Mouse (Mus musculus) erythroblast, embryonic 14.5 days (primary cell): ENCODE data around the gene Fam184a.

ENCODE experiments used
- GATA1 ChIP-seq: IDR thresholded peaks from 2 replicates; pipeline ENCODE4 v1.6.1; 2012; ENCODE audit warnings: low read length, inconsistent platforms, mixed read lengths
- TAL1 ChIP-seq: IDR thresholded peaks from 3 replicates; pipeline ENCODE4 v1.6.1; 2012; ENCODE audit warnings: low read length, inconsistent platforms, mixed read lengths

DNA sequence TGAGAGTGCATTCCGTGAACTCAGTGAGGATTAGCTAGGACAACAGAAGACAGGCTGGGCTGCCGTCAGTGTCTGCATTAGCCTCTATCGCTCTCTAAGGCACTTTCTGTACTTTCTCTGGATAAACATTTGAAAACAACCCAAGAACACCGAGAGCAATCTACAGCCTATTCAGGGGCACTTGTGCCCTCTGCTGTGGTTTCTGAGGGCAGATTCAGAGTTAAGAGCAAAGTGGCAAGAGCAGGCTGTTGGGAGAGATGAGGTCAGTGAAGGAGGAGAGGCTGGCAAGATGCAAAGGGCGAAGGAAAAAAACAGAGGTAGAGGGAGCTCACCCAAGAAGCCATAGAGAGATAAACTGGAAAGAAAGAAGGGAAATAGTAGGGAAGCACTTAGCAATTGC lies 67.7 kb downstream of the Fam184a start:
- TF ChIP-seq GATA1 (no peak), TAL1 (no peak)
